Mouse (Mus musculus): ENCODE measurements at regions not wholly inside any gene's neighbourhood (a gene's known extent, or its start where the extent isn't known, plus 50 kb on each side); places are given as distances from the start of the nearest gene placed in this dataset.
A peak's percentile ranks its signal among the peaks of the same experiment; 100 is the strongest.

DNA sequence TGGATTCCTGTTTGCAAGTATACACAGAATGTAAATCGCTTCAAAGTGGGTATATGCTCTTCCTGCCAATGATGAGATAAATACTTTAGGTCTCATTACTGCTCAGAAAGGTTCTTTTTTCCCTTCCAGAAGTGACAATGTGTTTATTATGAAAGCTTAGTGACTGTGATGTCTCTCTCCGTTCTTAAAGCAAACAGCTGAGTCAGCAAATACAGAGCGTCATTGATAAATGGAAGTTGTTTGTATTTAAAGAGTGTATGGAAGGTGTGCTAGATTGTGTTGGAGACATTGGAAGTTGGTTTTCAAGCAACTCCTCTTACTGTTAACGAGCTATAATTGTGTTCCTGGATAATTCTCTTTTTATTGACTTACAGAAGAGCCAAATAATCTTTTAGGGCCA is 408.0 kb downstream of the Prr30 start:
- no peak for DNase-seq

GRCm38 (mm10) chr14:100781882-100782281 is 418.2 kb downstream of the Prr30 start:
- DNase-seq, result no peak

GRCm38 (mm10) chr14:100753951-100754350 is 446.2 kb downstream of the Prr30 start:
- peak; percentile 60 for DNase-seq

DNA sequence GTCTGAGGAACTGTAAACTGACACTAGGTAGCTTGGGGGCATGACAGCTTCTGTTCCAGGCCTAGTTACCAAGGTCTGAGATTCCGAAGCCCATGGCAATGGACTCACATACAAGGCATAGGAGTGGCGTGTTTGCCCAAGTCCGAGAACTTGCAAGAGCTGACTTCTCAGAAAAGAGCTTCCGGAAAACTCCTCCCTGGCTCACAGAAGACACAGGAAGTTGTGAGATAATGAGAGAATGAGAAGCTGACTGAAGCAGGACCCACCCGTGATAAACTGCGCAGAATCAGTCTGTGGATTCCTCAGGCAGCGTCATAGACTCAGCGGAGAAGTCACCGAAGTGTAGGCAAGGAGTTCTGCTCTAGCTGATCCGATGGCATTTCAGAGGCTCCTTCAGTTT is 447.4 kb downstream of the Prr30 start:
- DNase-seq, result no peak

DNA sequence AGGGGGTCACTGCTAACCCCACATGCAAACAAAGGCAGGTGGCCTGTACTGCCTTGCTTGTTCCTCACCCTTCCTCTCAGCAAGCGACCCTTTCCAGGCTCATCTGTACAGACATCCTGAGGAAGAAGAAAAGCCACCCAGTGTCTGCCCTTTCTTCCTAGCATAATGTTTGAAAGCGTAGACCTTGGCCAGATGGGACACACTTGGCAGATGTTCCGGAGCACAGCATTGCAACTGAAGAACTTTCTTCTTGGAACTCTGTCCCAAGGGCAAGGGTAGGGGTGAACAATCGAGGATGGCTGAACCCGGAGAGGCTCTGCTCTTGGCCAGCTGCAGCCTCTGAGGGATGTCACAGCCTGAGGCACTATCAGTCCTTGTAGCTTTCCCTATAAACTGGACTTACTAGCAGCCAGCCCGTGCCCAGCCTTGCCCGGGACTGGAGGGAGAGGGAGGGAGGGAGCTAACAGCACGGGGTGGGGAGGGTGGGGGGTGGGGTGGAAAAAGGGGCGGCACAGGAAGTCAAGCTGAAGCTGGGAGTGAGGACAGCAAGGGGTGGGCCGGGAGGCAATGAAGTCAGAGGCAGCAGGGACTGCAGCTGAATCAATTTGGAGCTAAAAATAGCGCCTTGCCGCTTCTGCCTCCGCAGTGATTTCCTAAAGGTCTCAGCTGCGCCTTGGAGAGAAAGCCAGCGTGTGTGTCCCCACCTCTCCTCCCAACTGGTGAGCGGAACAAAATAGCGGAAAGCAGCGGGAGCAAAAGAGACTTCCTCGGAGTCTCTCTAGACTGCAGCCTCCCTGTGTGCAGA is 450.2 kb downstream of the Prr30 start:
- DNase-seq, result peak; percentile 12

GRCm38 (mm10) chr14:100735276-100735675 is 450.8 kb upstream of the Klf12 start:
- no peak for DNase-seq

- DNase-seq, result no peak
Measured at GRCm38 (mm10) chr14:100728433-100728832, 444.0 kb upstream of the Klf12 start.

GRCm38 (mm10) chr14:100727701-100728100 is 443.2 kb upstream of the Klf12 start:
- DNase-seq, result no peak

GRCm38 (mm10) chr14:100724962-100725361 is 440.5 kb upstream of the Klf12 start:
- DNase-seq, result no peak

- DNase-seq, result no peak
Measured at GRCm38 (mm10) chr14:100720667-100721066, 436.2 kb upstream of the Klf12 start.

GRCm38 (mm10) chr14:100714952-100715351 is 430.5 kb upstream of the Klf12 start:
- DNase-seq, result no peak

- no peak for DNase-seq
Measured at GRCm38 (mm10) chr14:100713999-100714471, 429.6 kb upstream of the Klf12 start.

- DNase-seq, result no peak
Measured at GRCm38 (mm10) chr14:100713592-100713991, 429.1 kb upstream of the Klf12 start.

GRCm38 (mm10) chr14:100665361-100665955 is 381.0 kb upstream of the Klf12 start:
- DNase-seq, result no peak

GRCm38 (mm10) chr14:100664180-100664579 is 379.7 kb upstream of the Klf12 start:
- DNase-seq, result no peak

GRCm38 (mm10) chr14:100642076-100642475 is 357.6 kb upstream of the Klf12 start:
- DNase-seq, result no peak

GRCm38 (mm10) chr14:100634521-100634920 is 350.0 kb upstream of the Klf12 start:
- DNase-seq, result no peak

- no peak for DNase-seq
Measured at GRCm38 (mm10) chr14:100631676-100632075, 347.2 kb upstream of the Klf12 start.

- DNase-seq, result no peak
Measured at GRCm38 (mm10) chr14:100630197-100630596, 345.7 kb upstream of the Klf12 start.

GRCm38 (mm10) chr14:100627523-100627922 is 343.0 kb upstream of the Klf12 start:
- no peak for DNase-seq

DNA sequence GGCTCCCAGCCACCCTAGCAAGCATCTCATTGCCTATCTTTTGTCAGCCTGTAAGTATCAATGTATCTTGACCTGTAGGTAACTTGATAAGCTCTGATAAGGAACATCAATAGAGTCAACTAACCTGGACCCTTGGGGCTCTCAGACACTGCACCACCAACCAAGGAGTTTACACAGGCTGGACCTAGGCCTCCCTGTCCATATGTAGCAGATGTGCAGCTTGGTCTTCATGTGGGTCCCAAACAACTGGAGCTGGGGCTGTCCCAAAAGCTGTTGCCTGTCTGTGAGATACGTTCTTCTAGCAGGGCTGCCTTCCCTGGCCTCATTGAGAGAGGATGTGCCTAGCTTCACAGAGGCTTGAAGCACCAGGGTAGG is 335.2 kb upstream of the Klf12 start:
- DNase-seq, result no peak

GRCm38 (mm10) chr14:100618793-100619655 is 334.5 kb upstream of the Klf12 start:
- no peak for DNase-seq

DNA sequence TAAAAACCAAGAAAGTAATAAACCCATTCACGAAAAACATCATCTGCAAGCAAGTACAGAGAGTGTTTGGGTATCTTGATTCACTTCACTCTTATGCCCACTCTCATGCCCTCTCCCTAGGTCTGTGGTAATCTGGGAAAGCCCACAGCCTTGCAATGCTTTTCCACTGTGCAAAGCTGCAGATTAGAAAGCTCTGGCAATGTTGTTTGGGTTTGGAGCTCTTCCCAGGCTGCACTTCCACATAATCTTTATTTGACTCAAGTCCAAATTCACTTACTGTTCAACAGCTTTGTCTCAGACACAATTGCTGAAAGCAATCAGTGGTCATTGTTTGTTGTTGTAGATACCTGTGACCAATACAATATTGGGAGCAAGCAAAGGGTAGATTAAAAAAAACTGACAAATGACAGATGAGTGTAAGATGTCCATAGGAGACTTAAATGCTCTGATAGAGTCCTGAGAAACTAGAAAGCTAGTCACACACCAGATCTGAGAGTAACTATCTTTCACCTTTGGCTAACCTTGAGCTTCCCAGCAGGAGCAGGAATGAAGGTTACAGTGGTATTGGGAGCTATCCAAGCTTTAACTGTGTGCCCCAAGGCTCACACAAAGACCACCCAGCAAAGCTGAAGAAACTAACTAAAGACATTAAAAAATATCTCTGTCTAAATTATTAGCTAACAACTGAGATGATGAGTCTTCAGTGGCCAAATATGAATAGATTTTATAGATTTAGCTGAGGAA is 325.7 kb upstream of the Klf12 start:
- DNase-seq, result no peak

All from thymus, postnatal 4 days (tissue).